Mouse (Mus musculus): Measurements from ENCODE around the gene Slc35f3.

- TF ChIP-seq CTCF (IDR thresholded peaks at IDR 0.05; ENCODE audit: low read depth) (no peak), EP300 (optimal IDR thresholded peaks at IDR 0.05) (no peak)
Observed at GRCm38 (mm10) chr8:126371871-126372270, 73.5 kb downstream of the Slc35f3 start.
